Mouse (Mus musculus) stomach, postnatal 0 days (tissue): ENCODE results near the gene She.

Experiments used
- CTCF ChIP-seq: IDR thresholded peaks from 2 replicates; pipeline ENCODE4 v1.5.1; 2016; ENCODE audit warnings: antibody characterized with exemption, low read depth, mild to moderate bottlenecking, moderate library complexity
- EP300 ChIP-seq: optimal IDR thresholded peaks from 2 replicates; pipeline ENCODE3; 2016; ENCODE audit warnings: antibody characterized with exemption

DNA sequence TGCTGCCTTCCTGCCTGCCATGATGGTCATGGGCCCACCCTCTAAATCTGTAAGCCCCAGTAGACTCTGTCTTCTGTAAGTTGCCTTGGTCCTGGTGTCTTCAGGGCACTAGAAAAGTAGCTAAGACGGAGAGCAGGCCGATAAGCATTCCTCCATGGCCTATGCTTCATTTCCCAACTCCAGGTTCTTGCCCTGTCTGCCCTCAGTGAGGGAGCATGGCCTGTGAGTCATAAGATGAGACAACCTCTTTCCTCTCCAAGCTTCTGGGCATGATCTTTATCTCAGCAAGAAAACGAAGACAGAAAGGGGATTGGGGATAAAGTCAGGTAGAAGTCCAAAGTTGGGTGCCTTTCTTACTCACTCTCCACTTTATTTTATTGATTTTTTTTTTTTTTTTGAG lies 32.7 kb upstream of the She start:
- TF ChIP-seq EP300 (no peak), CTCF (no peak)
